Mouse (Mus musculus) kidney, postnatal 0 days (tissue): ENCODE measurements around the gene Syt7. TPM values are rescaled to one million over a fixed set of nuclear protein-coding genes. Genes with fewer than 3 reads are reported as not detected.

Experiments
- ATAC-seq: fragments of 200-750 bp; cut with Nextera tagmentation; replicated peaks from 2 replicates; pipeline ENCODE4 v1.8.0; 2017; ENCODE audit warnings: low read depth, moderate number of reproducible peaks, moderate TSS enrichment, moderate library complexity; ENCODE audit not compliant: low FRiP score
- DNase-seq: peaks from one replicate; pipeline ENCODE4 v3.0.0-alpha.2; 2016; ENCODE audit warnings: low spot score
- H3K27ac ChIP-seq: fragments of 300-500 bp; sonication (generic); 2 replicates; pipeline ENCODE4 v1.5.1; 2014; ENCODE audit warnings: mild to moderate bottlenecking
- H3K27me3 ChIP-seq: fragments of 300-500 bp; sonication (generic); 2 replicates; pipeline ENCODE4 v1.6.1; 2014; ENCODE audit warnings: low read length, mixed read lengths; ENCODE audit not compliant: insufficient read depth
- H3K36me3 ChIP-seq: fragments of 300-500 bp; sonication (generic); 2 replicates; pipeline ENCODE4 v1.6.1; 2014; ENCODE audit warnings: low read length, mixed read lengths; ENCODE audit not compliant: insufficient read depth
- H3K4me1 ChIP-seq: fragments of 300-500 bp; sonication (generic); replicated peaks from 2 replicates; pipeline ENCODE4 v1.6.1; 2014; ENCODE audit warnings: antibody characterized with exemption, low read length, mixed read lengths; ENCODE audit not compliant: insufficient read depth
- H3K4me2 ChIP-seq: fragments of 300-500 bp; sonication (generic); 2 replicates; pipeline ENCODE4 v1.6.1; 2014; ENCODE audit warnings: mild to moderate bottlenecking, low read length, moderate library complexity, mixed read lengths
- H3K4me3 ChIP-seq: fragments of 300-500 bp; sonication (generic); replicated peaks from 2 replicates; pipeline ENCODE4 v1.5.1; 2014; ENCODE audit warnings: low read depth, low read length
- H3K9ac ChIP-seq: fragments of 300-500 bp; sonication (generic); 2 replicates; pipeline ENCODE4 v1.6.1; 2014; ENCODE audit warnings: low read depth, low read length
- H3K9me3 ChIP-seq: fragments of 300-500 bp; sonication (generic); replicated peaks from 2 replicates; pipeline ENCODE4 v1.6.1; 2016; ENCODE audit warnings: low read length, inconsistent platforms, mixed read lengths
- CTCF ChIP-seq: IDR thresholded peaks from 2 replicates; pipeline ENCODE4 v1.5.1; 2016; ENCODE audit warnings: antibody characterized with exemption, low read depth, mild to moderate bottlenecking, moderate library complexity
- WGBS: fragments of 180-500 bp; shearing (Covaris S2); extraction: QIAGEN DNeasy Blood & Tissue Kit; methylation state at CpG from one replicate; pipeline ENCODE4 v1.1.7; 2014; 5-methylcytosine and 5-hydroxymethylcytosine counted together
- polyA plus RNA-seq: library from polyadenylated mRNA; unstranded; fragments of >200 nt; fragmentation: Nextera tagmentation; extraction: Ambion mirVana; gene quantifications from 2 replicates; pipeline ENCODE4 v1.2.1, GENCODE M21; 2015

The Syt7 gene
- polyA plus RNA-seq, 1 experiment from 2014 or later: 1.7 TPM

- no peak for TF ChIP-seq CTCF
- 67% methylated on average over 6 of the region's 6 CpGs for WGBS
These were observed 9.4 kb downstream of the Syt7 start for GRCm38 (mm10) chr19:10398296-10398695.

GRCm38 (mm10) chr19:10402771-10403494, 14.0 kb downstream of the Syt7 start:
- no peaks in the 10 kb centered on the region for H3K36me3 ChIP-seq
- no peaks in the 10 kb centered on the region for H3K27me3 ChIP-seq
- no peaks in the 10 kb centered on the region for H3K9me3 ChIP-seq
- no peak overlapping the region for H3K4me3 ChIP-seq
- no peak overlapping the region for H3K4me2 ChIP-seq
- H3K4me1 ChIP-seq: no peaks in the 10 kb centered on the region
- TF ChIP-seq CTCF: peak; percentile 62
- H3K27ac ChIP-seq: no peak overlapping the region
- peak; percentile 68; the same call in 1 of the 2 replicates for ATAC-seq
- no peak overlapping the region for H3K9ac ChIP-seq
- 21% methylated on average over 16 of the region's 16 CpGs for WGBS
- DNase-seq: peak; percentile 94

More at GRCm38 (mm10) chr19:10398296-10398695, 9.4 kb downstream of the Syt7 start:
- no peaks in the 10 kb centered on the region for H3K9me3 ChIP-seq
- DNase-seq (no peak), ATAC-seq (no peak)
- no peaks in the 10 kb centered on the region for H3K27me3 ChIP-seq
- H3K4me2 ChIP-seq: no peak overlapping the region
- no peaks in the 10 kb centered on the region for H3K36me3 ChIP-seq
- no peak overlapping the region for H3K27ac ChIP-seq
- no peaks in the 10 kb centered on the region for H3K4me1 ChIP-seq
- no peak overlapping the region for H3K4me3 ChIP-seq
- H3K9ac ChIP-seq: no peak overlapping the region

GRCm38 (mm10) chr19:10403593-10404380, 14.9 kb downstream of the Syt7 start:
- Histone ChIP-seq H3K4me3 (no peak overlapping the region), H3K9ac (no peak overlapping the region), H3K9me3 (no peaks in the 10 kb centered on the region), H3K4me2 (no peak overlapping the region), H3K36me3 (no peaks in the 10 kb centered on the region), H3K27me3 (no peaks in the 10 kb centered on the region), H3K4me1 (no peaks in the 10 kb centered on the region), H3K27ac (no peak overlapping the region)
- TF ChIP-seq CTCF: no peak
- 74% methylated on average over 10 of the region's 10 CpGs for WGBS
- ATAC-seq: no peak
- no peak for DNase-seq

DNA sequence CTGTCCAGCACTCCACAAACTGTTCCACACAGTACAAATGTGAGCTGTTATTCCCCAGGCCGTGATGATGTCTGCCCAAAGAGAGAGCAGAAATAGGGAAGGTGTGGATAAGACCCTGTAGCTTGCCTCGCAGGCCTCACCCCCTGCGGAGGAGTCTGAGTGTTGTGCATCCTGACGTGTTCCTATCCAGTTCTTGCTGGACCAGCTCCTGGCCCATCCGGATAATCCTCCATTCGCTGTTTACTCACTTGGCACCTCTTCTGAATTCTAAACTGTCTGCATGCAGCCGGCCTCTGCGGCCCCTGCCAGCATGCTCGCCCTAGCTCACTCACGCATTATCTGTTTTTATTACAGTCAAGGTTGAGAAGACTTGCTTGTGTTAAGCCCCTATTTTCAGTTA, 15.5 kb downstream of the Syt7 start:
- 57% methylated on average over 10 of the region's 10 CpGs for WGBS
- DNase-seq (no peak), ATAC-seq (no peak)
- Histone ChIP-seq H3K27me3 (no peaks in the 10 kb centered on the region), H3K4me3 (no peak overlapping the region), H3K9me3 (no peaks in the 10 kb centered on the region), H3K4me1 (no peaks in the 10 kb centered on the region), H3K9ac (no peak overlapping the region), H3K4me2 (no peak overlapping the region), H3K36me3 (no peaks in the 10 kb centered on the region), H3K27ac (no peak overlapping the region)
- TF ChIP-seq CTCF: no peak

- Histone ChIP-seq H3K4me1 (no peaks in the 10 kb centered on the region), H3K4me3 (no peak overlapping the region), H3K9ac (no peak overlapping the region), H3K36me3 (no peaks in the 10 kb centered on the region), H3K27me3 (no peaks in the 10 kb centered on the region), H3K27ac (no peak overlapping the region), H3K4me2 (no peak overlapping the region), H3K9me3 (no peaks in the 10 kb centered on the region)
- TF ChIP-seq CTCF: no peak
- ATAC-seq: no peak
- WGBS: 40% methylated on average over 2 of the region's 2 CpGs
- no peak for DNase-seq
These were observed 16.0 kb downstream of the Syt7 start for GRCm38 (mm10) chr19:10404911-10405310.

- H3K4me3 ChIP-seq: no peak overlapping the region
- 1% methylated on average over 18 of the region's 19 CpGs for WGBS
- H3K36me3 ChIP-seq: no peaks in the 10 kb centered on the region
- no peaks in the 10 kb centered on the region for H3K27me3 ChIP-seq
- no peak for TF ChIP-seq CTCF
- peak; percentile 79 for DNase-seq
- H3K27ac ChIP-seq: no peak overlapping the region
- no peak overlapping the region for H3K9ac ChIP-seq
- no peaks in the 10 kb centered on the region for H3K9me3 ChIP-seq
- peak; percentile 89 for ATAC-seq
- peak overlapping the region; percentile 31 for H3K4me2 ChIP-seq
- peaks cover 7% of the 10 kb centered on the region; the same call in 1 of the 2 replicates for H3K4me1 ChIP-seq
These were observed 24.9 kb downstream of the Syt7 start for GRCm38 (mm10) chr19:10413701-10414242.
